Comparison of ENCODE assay signal across 17 mouse cellular contexts in genomic region chr15:100960958-100961357, GRCm38 (mm10).
DNase-seq lines count a peak whose midpoint lies in the region.
"Had no signal": no experiment of that assay in that cellular context is flagged by ENCODE, and none has a peak within 500 bp of the region (broad histone marks: within the 10 kb centered on the region; RNA-seq: fewer than 3 reads in every experiment).

No protein-coding gene starts in this region.

- no peaks in the 10 kb centered on the region for H3K27me3 ChIP-seq in embryonic facial prominence, embryonic 10.5 days (replicated peaks; ENCODE audit: low read depth, poor library complexity, severe bottlenecking)
- H3K27me3 ChIP-seq: limb, embryonic 15.5 days; neural tube, embryonic 13.5 days had no signal

- H3K9me3 ChIP-seq in embryonic facial prominence, embryonic 10.5 days = no peaks in the 10 kb centered on the region
- H3K9me3 ChIP-seq: heart, embryonic 15.5 days; limb, embryonic 15.5 days; liver, embryonic 15.5 days; midbrain, embryonic 10.5 days; neural tube, embryonic 13.5 days had no signal

- H3K27ac ChIP-seq in embryonic facial prominence, embryonic 10.5 days (replicated peaks) = no peak overlapping the region
- H3K27ac ChIP-seq: heart, embryonic 15.5 days; hindbrain, postnatal 0 days; kidney, postnatal 0 days; limb, embryonic 15.5 days; liver, embryonic 15.5 days; macrophage; midbrain, embryonic 10.5 days; neural tube, embryonic 13.5 days had no signal

- intact Hi-C loops in left cerebral cortex, postnatal 36 days (cut with DNase I) = loop anchor here (5.0 kb wide), 1 partner anchor 89 kb away; no protein-coding TSS in a partner anchor

- peak; percentile 64 to 81 for DNase-seq in layer of hippocampus, adult 18-20 months (ENCODE audit: low spot score in 2 of 2)
- no peak for DNase-seq in layer of hippocampus, postnatal 25 days (ENCODE audit: extremely low spot score in 1 of 2, low spot score in 1 of 2)
- DNase-seq in frontal cortex, postnatal 14 days (ENCODE audit: low spot score in 2 of 2) = peak; percentile 37 to 39
- DNase-seq in layer of hippocampus, adult 9-11 months = peak; percentile 84
- DNase-seq in left cerebral cortex, postnatal 36 days (ENCODE audit: low spot score in 2 of 2) = peak; percentile 55 to 59
- no peak for DNase-seq in adrenal gland, adult 18-20 months (ENCODE audit: low spot score in 2 of 2)
- DNase-seq in embryonic facial prominence, embryonic 10.5 days (ENCODE audit: low spot score) = no peak
- DNase-seq: gastrocnemius, postnatal 36 days; thymus, postnatal 14 days had no signal

- peaks cover 11% of the 10 kb centered on the region; the same call in 1 of the 2 replicates for H3K4me1 ChIP-seq in embryonic facial prominence, embryonic 10.5 days
- H3K4me1 ChIP-seq: heart, embryonic 15.5 days; limb, embryonic 15.5 days; liver, embryonic 15.5 days; midbrain, embryonic 10.5 days; neural tube, embryonic 13.5 days had no signal

- no peak overlapping the region for H3K4me3 ChIP-seq in embryonic facial prominence, embryonic 10.5 days
- H3K4me3 ChIP-seq: heart, embryonic 15.5 days; limb, embryonic 15.5 days; liver, embryonic 15.5 days; midbrain, embryonic 10.5 days; neural tube, embryonic 13.5 days had no signal

- 88% methylated on average over 6 of the region's 6 CpGs for WGBS in embryonic facial prominence, embryonic 10.5 days

- no peaks in the 10 kb centered on the region for H3K36me3 ChIP-seq in embryonic facial prominence, embryonic 10.5 days (replicated peaks)
- H3K36me3 ChIP-seq: heart, embryonic 15.5 days; limb, embryonic 15.5 days; liver, embryonic 15.5 days; midbrain, embryonic 10.5 days had no signal

Comparison
In these comparisons a context has a peak if more than half of its experiments do, and no peak if none do; other contexts are left out.
1. DNase-seq: peak in layer of hippocampus, adult 18-20 months (2 of 2), frontal cortex, postnatal 14 days (2 of 2), layer of hippocampus, adult 9-11 months (single experiment) and left cerebral cortex, postnatal 36 days (2 of 2); none in layer of hippocampus, postnatal 25 days (0 of 2), adrenal gland, adult 18-20 months (0 of 2) and embryonic facial prominence, embryonic 10.5 days (single experiment).